ENCODE assay signal across 30 mouse cellular contexts in the genomic region with DNA sequence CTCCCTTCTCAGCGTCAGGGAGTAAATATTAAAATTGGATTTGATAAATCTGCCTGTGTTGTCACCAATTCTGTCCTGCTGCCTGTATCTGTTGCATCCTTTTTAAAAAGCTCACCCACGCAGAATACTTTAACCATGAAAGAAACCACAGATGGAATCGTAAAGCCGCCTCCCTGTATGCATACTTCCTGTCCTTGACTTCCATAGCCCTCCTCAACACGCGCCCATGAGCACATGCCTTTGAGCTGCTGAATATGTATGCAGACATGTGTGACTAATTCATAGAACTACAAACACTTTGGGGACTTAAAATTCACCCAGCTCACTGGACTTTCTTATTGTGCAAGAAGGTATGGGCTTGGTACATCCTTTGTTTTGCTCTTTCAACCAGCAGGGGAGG.
A peak's percentile ranks its signal among the peaks of the same experiment; 100 is the strongest.
DNase-seq lines count a peak whose midpoint lies in the region; ATAC-seq and TF ChIP-seq lines count a peak whose summit lies in the region.
"Had no signal": no experiment of that assay in that cellular context is flagged by ENCODE, and none has a peak within 500 bp of the region (broad histone marks: within the 10 kb centered on the region; RNA-seq: fewer than 3 reads in every experiment).

No protein-coding gene starts in this region.

- H3K27ac ChIP-seq in midbrain, embryonic 15.5 days: no peak overlapping the region
- no peak overlapping the region for H3K27ac ChIP-seq in cerebellum, adult 2 months (ENCODE audit: insufficient read depth, low read length)
- H3K27ac ChIP-seq: embryonic facial prominence, embryonic 10.5 days; embryonic facial prominence, embryonic 15.5 days; forebrain, embryonic 13.5 days; gastrocnemius, adult 2 months; hindbrain, embryonic 14.5 days; left cerebral cortex, adult 2 months; limb, embryonic 12.5 days; liver, embryonic 15.5 days; neural tube, embryonic 13.5 days had no signal

- POLR2A ChIA-PET in Patski (lab: Charles Lee): no interaction called here

- no peaks in the 10 kb centered on the region for H3K36me3 ChIP-seq in midbrain, embryonic 15.5 days (replicated peaks)
- H3K36me3 ChIP-seq: embryonic facial prominence, embryonic 10.5 days; embryonic facial prominence, embryonic 15.5 days; limb, embryonic 12.5 days; liver, embryonic 15.5 days; neural tube, embryonic 13.5 days had no signal

- no peak for TF ChIP-seq CTCF in Patski (IDR thresholded peaks at IDR 0.05)
- no peak for TF ChIP-seq CTCF in cerebellum, adult 2 months (IDR thresholded peaks at IDR 0.05; ENCODE audit: borderline replicate concordance, insufficient read depth, low read depth, low read length)

- no peaks in the 10 kb centered on the region for H3K9me3 ChIP-seq in midbrain, embryonic 15.5 days
- H3K9me3 ChIP-seq: embryonic facial prominence, embryonic 10.5 days; embryonic facial prominence, embryonic 15.5 days; forebrain, embryonic 13.5 days; limb, embryonic 12.5 days; liver, embryonic 15.5 days; neural tube, embryonic 13.5 days had no signal

- H3K9ac ChIP-seq in midbrain, embryonic 15.5 days: no peak overlapping the region
- H3K9ac ChIP-seq: embryonic facial prominence, embryonic 15.5 days; forebrain, embryonic 13.5 days; hindbrain, embryonic 14.5 days; limb, embryonic 12.5 days; liver, embryonic 15.5 days; lung, embryonic 14.5 days; neural tube, embryonic 13.5 days had no signal

- no peak for TF ChIP-seq POLR2A in cerebellum, adult 2 months (IDR thresholded peaks at IDR 0.05; ENCODE audit: borderline replicate concordance, insufficient read depth, low read length)

- H3K4me1 ChIP-seq in midbrain, embryonic 15.5 days: peaks cover 14% of the 10 kb centered on the region
- no peaks in the 10 kb centered on the region; the same call in none of the 2 replicates for H3K4me1 ChIP-seq in cerebellum, adult 2 months (ENCODE audit: control insufficient read depth, insufficient read depth, low read length)
- H3K4me1 ChIP-seq: liver, embryonic 15.5 days had no signal

- no peak overlapping the region for H3K4me2 ChIP-seq in midbrain, embryonic 15.5 days
- H3K4me2 ChIP-seq: embryonic facial prominence, embryonic 15.5 days; forebrain, embryonic 13.5 days; heart, embryonic 11.5 days; hindbrain, embryonic 14.5 days; limb, embryonic 12.5 days; liver, embryonic 15.5 days; lung, embryonic 14.5 days; neural tube, embryonic 13.5 days had no signal

- in situ Hi-C loops in Patski (cut with MboI; ENCODE audit: low pct_unique_long_range_greater_than_20kb): loop anchor here (25.0 kb wide), 1 partner anchor 1665 kb away; no protein-coding TSS in a partner anchor

- no peaks in the 10 kb centered on the region for H3K27me3 ChIP-seq in Patski
- H3K27me3 ChIP-seq in midbrain, embryonic 15.5 days (replicated peaks): no peaks in the 10 kb centered on the region
- no peaks in the 10 kb centered on the region for H3K27me3 ChIP-seq in cerebellum, adult 2 months (ENCODE audit: control insufficient read depth, insufficient read depth, low read length)
- H3K27me3 ChIP-seq: limb, embryonic 12.5 days; liver, embryonic 15.5 days; neural tube, embryonic 13.5 days had no signal

- peak; percentile 60 for ATAC-seq in Patski
- 0 out of 2 replicates have a peak, but pooled peaks have one; percentile 38 for ATAC-seq in midbrain, embryonic 15.5 days (replicated peaks)
- ATAC-seq: forebrain, embryonic 13.5 days; inflammation-experienced regulatory T-cells, adult 6 months had no signal

- CTCF ChIA-PET in Patski (lab: Charles Lee): no interaction called here

- 29% methylated on average over 6 of the region's 6 CpGs for WGBS in midbrain, embryonic 15.5 days
- WGBS in cerebellum, adult 2 months: 65% methylated on average over 6 of the region's 6 CpGs

- no peak overlapping the region for H3K4me3 ChIP-seq in midbrain, embryonic 15.5 days
- H3K4me3 ChIP-seq in cerebellum, adult 2 months (replicated peaks; ENCODE audit: insufficient read depth, low read depth, low read length): no peak overlapping the region
- H3K4me3 ChIP-seq: embryonic facial prominence, embryonic 10.5 days; embryonic facial prominence, embryonic 15.5 days; forebrain, embryonic 13.5 days; gastrocnemius, adult 2 months; left cerebral cortex, adult 2 months; limb, embryonic 12.5 days; liver, embryonic 15.5 days; neural tube, embryonic 13.5 days had no signal

- DNase-seq in layer of hippocampus, adult 9-11 months: peak; percentile 28
- no peak for DNase-seq in layer of hippocampus, postnatal 25 days (ENCODE audit: extremely low spot score in 1 of 2, low spot score in 1 of 2)
- DNase-seq in 3T3-L1 (ENCODE audit: low read depth, low spot score): peak; percentile 53
- no peak for DNase-seq in Patski (ENCODE audit: low read depth, low spot score)
- no peak for DNase-seq in cerebellum, adult 2 months
- DNase-seq in right cerebral cortex, postnatal 10 days (ENCODE audit: low spot score in 2 of 2): no peak
- DNase-seq: adrenal gland, postnatal 10 days; cerebellum, adult 18-20 months; cerebellum, postnatal 25 days; gastrocnemius, adult 2 months; gastrocnemius, postnatal 36 days; heart, adult 18-20 months; heart, postnatal 36 days; kidney, adult 11 months; kidney, postnatal 14 days; lung, embryonic 14.5 days; lung, postnatal 14 days; right cerebral cortex, postnatal 14 days; thymus, postnatal 25 days had no signal

Comparison
In these comparisons a context has a peak if more than half of its experiments do, and no peak if none do; other contexts are left out.
1. DNase-seq: peak in layer of hippocampus, adult 9-11 months (single experiment) and 3T3-L1 (single experiment); none in layer of hippocampus, postnatal 25 days (0 of 2), Patski (single experiment), cerebellum, adult 2 months (0 of 2) and right cerebral cortex, postnatal 10 days (0 of 2).